Mouse (Mus musculus) heart, embryonic 12.5 days (tissue): Measurements from ENCODE around the gene Got1. TPM values are rescaled to one million over a fixed set of nuclear protein-coding genes. Genes with fewer than 3 reads are reported as not detected.

Experiments
- ATAC-seq: fragments of 200-750 bp; cut with Nextera tagmentation; 2 replicates; pipeline ENCODE4 v1.8.0; 2017; ENCODE audit warnings: moderate TSS enrichment, moderate library complexity; ENCODE audit not compliant: insufficient number of reproducible peaks, low FRiP score
- H3K27ac ChIP-seq: fragments of 300-500 bp; sonication (generic); 2 replicates; pipeline ENCODE4 v1.5.1; 2016; ENCODE audit warnings: mild to moderate bottlenecking, moderate library complexity; ENCODE audit not compliant: poor library complexity, severe bottlenecking
- H3K27me3 ChIP-seq: fragments of 300-500 bp; sonication (generic); replicated peaks from 2 replicates; pipeline ENCODE4 v1.6.1; 2016; ENCODE audit warnings: mild to moderate bottlenecking, moderate library complexity
- H3K36me3 ChIP-seq: fragments of 300-500 bp; sonication (generic); 2 replicates; pipeline ENCODE4 v1.6.1; 2016; ENCODE audit warnings: mild to moderate bottlenecking, moderate library complexity
- H3K4me1 ChIP-seq: fragments of 300-500 bp; sonication (generic); replicated peaks from 2 replicates; pipeline ENCODE4 v1.6.1; 2016; ENCODE audit warnings: mild to moderate bottlenecking
- H3K4me2 ChIP-seq: fragments of 300-500 bp; sonication (generic); 2 replicates; pipeline ENCODE4 v1.6.1; 2016; ENCODE audit warnings: mild to moderate bottlenecking, moderate library complexity
- H3K4me3 ChIP-seq: fragments of 300-500 bp; sonication (generic); 2 replicates; pipeline ENCODE4 v1.5.1; 2016; ENCODE audit warnings: mild to moderate bottlenecking
- H3K9ac ChIP-seq: fragments of 300-500 bp; sonication (generic); 2 replicates; pipeline ENCODE4 v1.6.1; 2016; ENCODE audit warnings: mild to moderate bottlenecking, moderate library complexity
- H3K9me3 ChIP-seq: fragments of 300-500 bp; sonication (generic); replicated peaks from 2 replicates; pipeline ENCODE4 v1.6.1; 2016; ENCODE audit warnings: mild to moderate bottlenecking, moderate library complexity
- WGBS: fragments of 180-500 bp; shearing (Covaris S2); methylation state at CpG from one replicate; pipeline ENCODE4 v1.1.7; 2016; 5-methylcytosine and 5-hydroxymethylcytosine counted together
- polyA plus RNA-seq: library from polyadenylated mRNA; unstranded; fragments of >200 nt; fragmentation: Nextera tagmentation; extraction: Ambion mirVana; gene quantifications from 2 replicates; pipeline ENCODE4 v1.2.1, GENCODE M21; 2016

Got1 gene
- 180 and 181 TPM in 2 replicates for polyA plus RNA-seq

DNA sequence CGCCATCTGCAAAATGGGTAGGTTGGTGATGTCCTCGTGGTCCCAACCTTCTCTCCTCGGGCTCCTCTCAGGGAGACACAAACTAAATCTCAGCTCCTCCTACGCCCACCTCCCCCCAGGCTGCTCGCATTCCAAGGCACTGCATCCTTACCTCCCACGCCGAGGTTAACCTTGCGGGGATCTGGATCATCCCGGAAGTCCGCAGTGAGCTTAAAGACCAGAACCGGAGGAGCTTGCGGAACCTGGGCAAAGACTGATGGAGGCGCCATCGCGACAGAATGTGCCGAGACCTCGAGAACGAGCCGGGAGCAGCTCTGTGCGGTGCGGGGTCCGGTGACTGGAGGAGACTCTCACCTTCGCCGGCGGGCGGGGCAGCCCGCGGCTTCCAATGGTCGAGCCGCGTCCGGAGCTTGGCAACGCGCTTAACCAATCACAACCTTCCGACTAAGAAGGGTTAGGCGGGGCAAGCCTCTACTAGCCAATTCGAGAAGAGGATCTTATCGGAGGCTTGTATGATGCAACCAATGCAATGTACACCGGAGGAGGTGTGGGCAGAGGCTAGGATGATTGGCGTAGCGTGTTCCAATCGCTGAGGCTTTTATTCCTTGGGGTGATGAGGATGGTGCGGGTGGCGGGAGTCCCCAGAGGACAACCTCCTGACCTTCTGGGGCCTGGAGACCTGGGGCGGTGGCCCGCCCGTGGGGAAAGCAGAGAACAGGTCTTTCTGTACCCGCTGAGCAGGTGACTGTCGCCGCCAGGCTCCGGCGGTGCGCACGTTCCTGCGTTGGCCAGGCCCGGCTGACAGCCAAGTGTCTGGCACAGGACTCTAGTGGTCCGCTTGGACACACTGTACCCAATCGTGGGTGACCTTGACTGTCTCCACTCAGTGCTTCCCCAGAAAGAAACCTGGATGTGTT, at the start of gene Got1:
Got1 (minus strand) TSS at position 419 of the 917 bp plus-strand sequence.
- under 1% methylated on average over 58 of the region's 58 CpGs for WGBS

DNA sequence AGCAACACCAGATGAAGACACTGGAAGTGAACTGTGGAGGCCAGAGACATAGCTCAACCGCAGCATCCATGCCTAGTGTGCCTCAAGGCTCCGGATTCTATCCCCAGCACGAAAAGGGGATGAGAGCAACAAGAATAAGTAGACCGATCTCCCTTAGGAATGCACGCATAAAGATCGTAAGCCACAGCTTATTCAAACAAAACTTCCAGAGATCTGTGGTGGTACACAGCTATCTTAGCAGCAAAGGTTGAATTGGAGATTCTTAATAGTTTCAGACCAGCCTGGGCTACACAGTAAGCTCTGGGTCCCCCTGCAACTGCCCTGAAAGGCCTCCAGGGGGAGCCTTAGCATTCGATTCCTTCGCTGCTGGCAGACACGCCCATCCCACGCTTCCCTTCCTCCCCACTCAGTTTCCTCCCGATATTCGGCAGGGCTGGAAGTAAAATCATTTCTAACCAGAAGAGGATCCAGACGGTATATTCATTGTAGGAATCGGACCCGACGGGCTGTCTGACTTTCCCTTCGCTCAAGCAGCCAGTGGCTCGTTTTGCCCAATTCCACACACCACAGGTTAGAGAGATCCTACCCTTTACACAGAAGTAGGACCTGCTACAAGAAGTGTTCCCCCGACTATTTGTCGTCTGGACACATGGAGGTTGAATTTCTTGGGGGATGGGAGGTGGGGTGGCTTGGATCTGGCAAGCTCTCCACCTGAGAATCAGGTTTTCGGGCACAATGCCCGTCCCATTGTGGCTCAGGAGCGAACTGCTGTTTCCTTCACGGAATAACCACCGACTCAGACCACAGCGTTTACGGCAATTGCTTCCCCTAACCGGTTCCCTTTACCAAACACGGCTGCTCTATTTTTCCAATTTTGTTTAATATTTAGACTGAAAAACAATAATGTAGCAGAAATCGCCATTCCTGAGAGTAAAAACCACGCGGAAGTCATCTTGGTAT, 46.7 kb upstream of the Got1 start:
- H3K27me3 ChIP-seq: peaks cover 71% of the 10 kb centered on the region
- peak overlapping the region; percentile 81 for H3K4me2 ChIP-seq
- no peak for ATAC-seq
- WGBS: 16% methylated on average over 32 of the region's 32 CpGs
- H3K4me1 ChIP-seq: 0 out of 2 replicates have a peak, but pooled peaks cover 3% of the 10 kb centered on the region
- peak overlapping the region; percentile 57 for H3K9ac ChIP-seq
- H3K27ac ChIP-seq: no peak overlapping the region
- no peaks in the 10 kb centered on the region for H3K9me3 ChIP-seq
- no peaks in the 10 kb centered on the region for H3K36me3 ChIP-seq
- H3K4me3 ChIP-seq: peak overlapping the region; percentile 48

More for the DNA sequence above, at the start of gene Got1:
- Histone ChIP-seq H3K4me3 (peak within 1 kb of the TSS; percentile 68), H3K4me2 (peak within 1 kb of the TSS; percentile 78), H3K4me1 (peaks cover 43% of the 10 kb centered on the region), H3K27me3 (no peaks in the 10 kb centered on the region), H3K27ac (peak within 1 kb of the TSS; percentile 83), H3K36me3 (no peaks in the 10 kb centered on the region), H3K9ac (peak within 1 kb of the TSS; percentile 81), H3K9me3 (no peaks in the 10 kb centered on the region)
- peak; percentile 99 for ATAC-seq

- no peak for ATAC-seq
- H3K27me3 ChIP-seq: peaks cover 67% of the 10 kb centered on the region
Measured at GRCm38 (mm10) chr19:43569133-43569532, 44.7 kb upstream of the Got1 start.

GRCm38 (mm10) chr19:43568298-43568697, 43.9 kb upstream of the Got1 start:
- Histone ChIP-seq H3K9me3 (no peaks in the 10 kb centered on the region), H3K4me1 (peaks cover 6% of the 10 kb centered on the region; the same call in 1 of the 2 replicates), H3K9ac (no peak overlapping the region), H3K36me3 (no peaks in the 10 kb centered on the region), H3K27me3 (peaks cover 58% of the 10 kb centered on the region), H3K4me3 (no peak overlapping the region), H3K27ac (no peak overlapping the region), H3K4me2 (no peak overlapping the region)
- no peak for ATAC-seq
- 36% methylated on average over 9 of the region's 9 CpGs for WGBS

More at GRCm38 (mm10) chr19:43569133-43569532, 44.7 kb upstream of the Got1 start:
- WGBS: 61% methylated on average over 6 of the region's 6 CpGs
- Histone ChIP-seq H3K27ac (no peak overlapping the region), H3K4me2 (no peak overlapping the region), H3K36me3 (no peaks in the 10 kb centered on the region), H3K9ac (no peak overlapping the region), H3K4me3 (no peak overlapping the region), H3K4me1 (peaks cover 3% of the 10 kb centered on the region; the same call in 1 of the 2 replicates), H3K9me3 (no peaks in the 10 kb centered on the region)

DNA sequence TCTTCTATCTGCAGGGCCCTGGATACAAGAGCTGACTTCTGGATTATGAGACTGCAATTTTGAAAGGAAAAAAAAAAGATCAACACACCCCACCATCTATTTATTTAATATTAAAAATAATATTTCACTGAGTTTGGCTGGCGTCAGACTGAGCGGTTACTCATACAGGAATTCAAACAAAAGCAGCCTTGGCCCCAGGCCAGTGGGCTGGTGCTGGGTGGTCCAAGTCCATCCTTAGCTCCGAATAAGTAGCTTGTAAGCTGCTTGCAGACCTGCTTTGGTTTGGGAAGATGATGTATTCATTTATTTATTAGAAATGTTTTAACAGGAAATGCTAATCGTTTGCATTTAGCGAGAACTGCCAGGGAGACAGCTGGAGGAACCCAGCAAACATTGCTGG, 38.8 kb upstream of the Got1 start:
- 72% methylated on average over 5 of the region's 5 CpGs for WGBS
- H3K9ac ChIP-seq: no peak overlapping the region
- peaks cover 3% of the 10 kb centered on the region; the same call in 1 of the 2 replicates for H3K4me1 ChIP-seq
- peaks cover 17% of the 10 kb centered on the region for H3K27me3 ChIP-seq
- H3K4me3 ChIP-seq: no peak overlapping the region
- H3K9me3 ChIP-seq: no peaks in the 10 kb centered on the region
- no peak overlapping the region for H3K27ac ChIP-seq
- no peak for ATAC-seq
- no peaks in the 10 kb centered on the region for H3K36me3 ChIP-seq
- H3K4me2 ChIP-seq: no peak overlapping the region

DNA sequence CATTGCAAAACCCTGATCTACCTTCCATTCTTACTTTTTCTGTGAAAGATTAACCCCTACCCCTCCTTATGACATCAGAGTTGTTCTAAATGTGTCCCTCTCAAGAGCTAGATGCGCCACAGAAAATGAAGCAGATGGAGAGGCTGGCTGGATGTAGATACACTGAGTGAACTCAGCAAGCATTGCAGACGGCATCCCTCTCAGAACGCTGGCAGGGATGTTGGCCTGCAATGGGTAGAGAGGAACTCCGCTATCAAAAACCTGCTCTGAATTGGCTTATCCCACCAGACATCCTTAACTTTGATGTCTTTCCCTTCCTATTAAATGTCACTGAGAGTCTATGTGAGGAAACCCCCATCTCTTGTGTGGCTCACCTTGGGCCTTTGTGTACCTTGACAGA, 37.4 kb upstream of the Got1 start:
- Histone ChIP-seq H3K4me1 (peaks cover 3% of the 10 kb centered on the region; the same call in 1 of the 2 replicates), H3K36me3 (no peaks in the 10 kb centered on the region), H3K27ac (no peak overlapping the region), H3K9me3 (no peaks in the 10 kb centered on the region), H3K4me2 (no peak overlapping the region), H3K4me3 (no peak overlapping the region), H3K27me3 (peaks cover 12% of the 10 kb centered on the region), H3K9ac (no peak overlapping the region)
- 77% methylated on average over 4 of the region's 4 CpGs for WGBS
- no peak for ATAC-seq

DNA sequence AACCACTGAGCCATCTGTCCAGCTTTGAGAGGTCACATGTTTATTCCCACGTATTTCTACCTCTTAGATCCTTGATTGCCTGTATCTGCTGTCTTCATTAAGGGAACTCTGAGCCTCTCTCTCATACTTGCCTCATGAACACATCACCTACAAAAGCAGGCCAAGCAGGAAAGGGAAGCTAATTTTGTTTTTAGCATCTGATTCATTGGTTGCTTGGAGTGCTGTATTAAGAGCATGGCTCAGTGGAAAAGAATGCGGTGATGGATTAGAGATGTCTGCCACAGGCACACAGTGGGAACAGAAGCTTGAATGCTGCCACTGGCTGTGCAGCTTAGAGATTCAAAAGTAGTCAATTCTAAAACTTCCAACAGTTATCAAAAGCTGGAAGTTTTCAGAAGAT, 35.8 kb upstream of the Got1 start:
- Histone ChIP-seq H3K9ac (no peak overlapping the region), H3K4me1 (peaks cover 3% of the 10 kb centered on the region; the same call in 1 of the 2 replicates), H3K27ac (no peak overlapping the region), H3K9me3 (no peaks in the 10 kb centered on the region), H3K36me3 (no peaks in the 10 kb centered on the region), H3K27me3 (peaks cover 4% of the 10 kb centered on the region; the same call in 1 of the 2 replicates), H3K4me2 (no peak overlapping the region), H3K4me3 (no peak overlapping the region)
- 60% methylated on average over 2 of the region's 2 CpGs for WGBS
- no peak for ATAC-seq

DNA sequence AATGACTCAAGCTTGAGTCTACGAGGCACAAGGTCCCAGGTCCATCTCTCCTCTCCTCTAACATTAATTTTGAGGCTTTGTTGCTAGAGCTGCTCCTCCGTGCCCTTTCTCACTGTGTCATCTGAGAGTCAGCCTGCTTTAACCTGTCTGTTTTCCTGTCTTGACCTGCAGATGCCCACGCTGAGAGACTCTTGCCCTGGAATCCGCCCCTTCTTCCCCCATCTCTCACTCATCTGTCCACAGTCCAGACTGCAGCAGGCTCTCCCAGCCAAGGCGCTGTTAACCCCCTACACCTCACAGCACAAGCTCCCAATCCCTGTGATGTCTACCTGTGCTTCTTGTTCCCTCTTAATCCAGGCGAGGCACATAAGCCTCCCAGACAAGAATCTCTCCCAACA, 27.1 kb upstream of the Got1 start:
- Histone ChIP-seq H3K27me3 (peaks cover 33% of the 10 kb centered on the region), H3K36me3 (no peaks in the 10 kb centered on the region), H3K4me2 (no peak overlapping the region), H3K4me3 (no peak overlapping the region), H3K27ac (no peak overlapping the region), H3K4me1 (no peaks in the 10 kb centered on the region), H3K9ac (no peak overlapping the region), H3K9me3 (no peaks in the 10 kb centered on the region)
- WGBS: 69% methylated on average over 6 of the region's 6 CpGs
- no peak for ATAC-seq

GRCm38 (mm10) chr19:43550706-43551492, 26.5 kb upstream of the Got1 start:
- peaks cover 35% of the 10 kb centered on the region for H3K27me3 ChIP-seq
- no peaks in the 10 kb centered on the region for H3K9me3 ChIP-seq

GRCm38 (mm10) chr19:43548060-43548459, 23.7 kb upstream of the Got1 start:
- Histone ChIP-seq H3K4me3 (no peak overlapping the region), H3K9ac (no peak overlapping the region), H3K4me2 (no peak overlapping the region), H3K27ac (no peak overlapping the region), H3K27me3 (peaks cover 51% of the 10 kb centered on the region), H3K4me1 (no peaks in the 10 kb centered on the region), H3K9me3 (no peaks in the 10 kb centered on the region), H3K36me3 (no peaks in the 10 kb centered on the region)
- WGBS: 80% methylated on average over 5 of the region's 5 CpGs
- no peak for ATAC-seq

More at GRCm38 (mm10) chr19:43550706-43551492, 26.5 kb upstream of the Got1 start:
- Histone ChIP-seq H3K27ac (no peak overlapping the region), H3K4me2 (no peak overlapping the region), H3K4me3 (no peak overlapping the region), H3K4me1 (no peaks in the 10 kb centered on the region), H3K36me3 (no peaks in the 10 kb centered on the region), H3K9ac (no peak overlapping the region)
- ATAC-seq: no peak
- 73% methylated on average over 18 of the region's 18 CpGs for WGBS
